Mouse (Mus musculus): ENCODE data around the gene Dcx.

Dcx gene

GRCm38 (mm10) chrX:143932958-143933357 is at the start of gene Dcx:
Dcx (minus strand) TSS chrX:143933311.
- DNase-seq (ENCODE audit: low read depth, low spot score), result no peak

DNA sequence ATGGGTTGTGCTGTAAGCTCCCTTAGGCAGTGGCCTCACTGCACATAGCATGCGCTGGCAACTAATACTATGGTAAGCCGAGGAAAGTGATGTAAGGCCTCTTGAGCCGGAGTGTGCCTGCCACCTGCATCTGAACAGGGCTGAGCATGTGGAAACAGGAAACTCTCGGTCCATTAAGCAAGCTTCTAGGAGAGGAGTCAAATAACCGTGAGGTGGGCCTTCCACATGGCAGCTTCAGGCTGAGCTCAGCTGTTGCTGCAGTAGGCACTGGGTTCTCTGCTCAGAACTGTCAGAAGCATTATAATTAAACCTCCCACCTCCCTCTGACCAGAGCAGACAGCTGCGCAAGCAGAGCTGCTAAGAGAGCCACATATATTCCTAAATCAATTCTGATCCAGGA is 33.1 kb upstream of the Dcx start:
- no peak for DNase-seq (ENCODE audit: low read depth, low spot score)

GRCm38 (mm10) chrX:143933671-143934070 is 560 bp upstream of the Dcx start:
- DNase-seq (ENCODE audit: low read depth, low spot score), result no peak

- no peak for DNase-seq (ENCODE audit: low read depth, low spot score)
These were observed 581 bp downstream of the Dcx start for GRCm38 (mm10) chrX:143932530-143932929.

GRCm38 (mm10) chrX:143931400-143932185 is 1.5 kb downstream of the Dcx start:
- DNase-seq (ENCODE audit: low read depth, low spot score), result no peak

DNA sequence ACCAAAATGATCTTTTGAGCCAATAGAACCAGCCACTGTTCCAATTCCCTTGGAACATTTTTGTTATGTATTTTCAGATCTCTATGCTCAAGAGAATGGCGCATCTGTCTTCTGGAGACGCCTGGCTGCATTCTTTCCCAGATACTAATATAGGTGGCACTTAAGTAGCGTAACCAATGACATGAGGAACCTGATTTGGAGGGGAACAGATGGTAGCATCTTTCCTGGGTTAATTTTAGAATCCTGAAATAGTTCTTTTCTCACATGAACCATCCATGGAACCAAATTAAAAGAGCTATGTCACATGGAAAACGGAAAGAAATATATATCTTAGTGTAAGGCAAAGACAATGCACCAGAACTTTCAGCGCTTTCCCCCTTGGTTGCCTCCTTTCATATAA is 11.0 kb downstream of the Dcx start:
- DNase-seq (ENCODE audit: low read depth, low spot score), result no peak

- peak; percentile 2 for DNase-seq (ENCODE audit: low read depth, low spot score)
These were observed 26.2 kb downstream of the Dcx start for GRCm38 (mm10) chrX:143906699-143907471.

DNA sequence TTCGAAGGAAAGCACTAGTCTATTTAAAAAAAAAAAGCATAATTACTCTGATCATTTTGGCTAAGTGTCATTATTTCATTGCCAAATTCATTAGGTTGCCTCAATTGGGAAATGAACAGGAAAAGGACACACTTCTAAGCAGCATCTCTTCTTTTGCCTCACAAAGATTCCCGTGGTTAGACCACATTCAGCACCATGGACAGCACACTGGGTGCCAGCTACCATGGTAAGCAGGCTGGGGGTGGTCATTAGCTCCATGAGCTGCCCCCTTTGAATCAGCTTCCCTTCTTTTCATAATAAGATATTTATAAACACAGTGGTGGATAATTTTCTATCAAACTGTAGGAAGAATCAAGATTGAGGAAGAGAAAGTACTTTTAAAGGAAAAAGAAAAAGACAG is 28.4 kb downstream of the Dcx start:
- peak; percentile 25 for DNase-seq (ENCODE audit: low read depth, low spot score)

DNA sequence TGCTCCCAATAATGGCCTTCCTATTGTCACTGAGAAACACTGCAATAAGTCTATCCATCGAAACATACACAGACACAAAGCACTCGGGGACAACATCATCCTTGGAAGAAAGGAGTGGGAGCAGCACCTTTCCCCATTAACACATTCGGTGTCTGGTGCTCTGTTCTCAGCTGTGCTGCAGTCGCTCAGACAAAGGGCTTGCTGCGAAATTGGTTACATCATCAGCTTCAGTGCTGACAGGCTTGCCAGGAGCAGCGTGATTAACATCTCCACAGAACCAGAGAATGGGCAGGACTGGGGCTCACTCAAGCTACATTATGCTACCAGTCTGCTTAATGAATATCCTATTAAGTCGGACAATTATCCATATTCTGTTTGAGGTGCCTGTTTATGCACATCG is 30.8 kb downstream of the Dcx start:
- no peak for DNase-seq (ENCODE audit: low read depth, low spot score)

- no peak for DNase-seq (ENCODE audit: low read depth, low spot score)
These were observed 35.5 kb downstream of the Dcx start for GRCm38 (mm10) chrX:143897363-143898285.

DNA sequence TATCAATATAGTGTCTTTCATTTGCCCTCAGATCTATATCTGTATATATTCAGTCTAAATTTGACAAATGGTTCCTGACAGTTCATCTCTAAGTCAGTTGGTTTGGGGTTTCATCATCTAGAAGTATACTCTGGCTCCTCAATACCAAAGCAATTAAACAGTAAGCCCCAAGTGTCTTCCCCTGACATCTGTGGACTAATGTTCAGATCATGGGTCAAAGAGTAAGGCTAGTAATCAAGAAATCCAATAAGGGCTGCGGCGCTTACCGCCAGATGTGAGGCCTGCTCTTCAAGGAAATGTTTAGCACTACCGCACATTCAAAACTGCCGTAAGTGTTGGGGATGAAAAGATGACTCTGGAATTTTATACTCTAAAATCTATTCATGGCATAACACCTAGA is 36.2 kb downstream of the Dcx start:
- no peak for DNase-seq (ENCODE audit: low read depth, low spot score)

DNA sequence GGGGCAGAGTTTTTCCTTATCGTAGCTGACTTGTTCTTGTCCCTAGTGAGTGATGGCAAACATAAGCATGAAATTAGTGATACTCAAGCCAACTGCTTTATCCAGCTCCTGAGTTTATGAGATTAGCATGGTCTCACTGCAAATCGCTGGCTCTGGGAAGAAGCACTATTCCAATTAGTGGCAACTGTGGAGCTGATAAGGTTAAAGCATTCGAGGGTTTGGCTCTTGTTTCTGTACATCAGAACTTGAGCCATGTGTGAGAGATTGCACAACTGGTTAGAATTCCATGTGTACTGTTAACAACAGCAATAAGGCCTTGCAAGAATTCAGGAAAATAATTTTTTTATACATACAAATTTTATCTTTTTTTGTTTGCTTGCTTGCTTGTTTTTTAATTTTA is 39.9 kb downstream of the Dcx start:
- no peak for DNase-seq (ENCODE audit: low read depth, low spot score)

DNA sequence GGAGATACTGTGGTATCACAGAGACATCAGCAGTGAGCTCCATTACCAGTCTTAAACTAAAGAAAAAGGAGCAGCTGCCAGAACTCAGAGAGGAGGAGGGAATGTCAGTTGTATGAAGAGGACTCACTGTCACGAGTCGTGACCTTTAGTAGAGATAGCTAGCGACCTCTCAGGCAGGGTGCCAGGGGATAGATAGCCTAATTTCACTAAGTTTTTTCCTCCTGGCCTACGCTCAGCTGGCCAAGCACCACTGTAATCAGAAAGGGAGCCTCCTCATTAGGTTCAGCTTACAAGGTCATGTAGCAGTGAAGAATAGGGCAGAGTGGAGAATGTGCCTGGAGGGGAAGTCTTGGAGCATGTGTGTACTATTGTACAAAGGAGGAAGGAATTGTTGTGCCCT is 47.3 kb downstream of the Dcx start:
- DNase-seq (ENCODE audit: low read depth, low spot score), result no peak

DNA sequence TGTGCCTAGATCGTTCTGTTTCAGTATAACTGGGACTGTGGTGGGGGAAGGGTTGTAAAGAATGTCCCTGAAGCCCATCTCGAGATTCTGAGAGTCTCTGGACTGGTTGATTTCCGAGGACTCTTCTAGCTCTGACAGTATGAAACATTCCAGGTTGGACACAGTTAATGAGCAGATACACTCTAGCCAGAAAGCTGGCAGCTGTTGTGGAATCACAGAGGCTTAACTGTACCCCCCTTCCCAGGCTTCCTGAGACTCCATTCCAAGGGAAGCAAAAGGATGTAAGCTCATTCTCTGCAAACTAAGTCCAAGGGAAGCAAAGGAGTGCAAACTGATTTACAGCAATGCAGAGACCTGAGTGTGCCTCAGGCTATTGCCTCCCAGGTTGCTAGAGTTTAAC is 48.2 kb downstream of the Dcx start:
- no peak for DNase-seq (ENCODE audit: low read depth, low spot score)

- DNase-seq (ENCODE audit: low read depth, low spot score), result no peak
These were observed 48.8 kb downstream of the Dcx start for GRCm38 (mm10) chrX:143884299-143884698.

- DNase-seq (ENCODE audit: low read depth, low spot score), result no peak
These were observed 51.2 kb downstream of the Dcx start for GRCm38 (mm10) chrX:143881806-143882468.

DNA sequence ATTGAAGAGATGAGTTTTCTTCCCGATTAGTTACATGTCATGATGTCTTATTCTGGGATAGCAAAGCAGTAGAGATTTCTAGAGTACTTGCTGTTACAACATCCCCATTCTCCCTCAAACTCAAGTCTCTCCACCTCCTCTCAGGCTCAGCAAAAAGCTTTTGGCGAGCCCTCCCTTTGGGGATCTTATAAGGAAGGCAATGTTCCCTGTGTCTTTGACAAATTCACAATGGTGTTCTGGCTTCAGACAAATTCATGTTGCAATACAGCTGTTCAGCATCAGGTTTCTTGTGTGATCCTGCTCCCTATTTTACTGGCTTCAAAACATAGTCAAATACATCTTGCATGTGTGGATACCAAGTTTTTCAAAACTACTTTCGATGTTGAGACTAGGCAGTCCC is 53.5 kb downstream of the Dcx start:
- DNase-seq (ENCODE audit: low read depth, low spot score), result no peak

- DNase-seq (ENCODE audit: low read depth, low spot score), result no peak
These were observed 65.9 kb downstream of the Dcx start for GRCm38 (mm10) chrX:143867129-143867664.

DNA sequence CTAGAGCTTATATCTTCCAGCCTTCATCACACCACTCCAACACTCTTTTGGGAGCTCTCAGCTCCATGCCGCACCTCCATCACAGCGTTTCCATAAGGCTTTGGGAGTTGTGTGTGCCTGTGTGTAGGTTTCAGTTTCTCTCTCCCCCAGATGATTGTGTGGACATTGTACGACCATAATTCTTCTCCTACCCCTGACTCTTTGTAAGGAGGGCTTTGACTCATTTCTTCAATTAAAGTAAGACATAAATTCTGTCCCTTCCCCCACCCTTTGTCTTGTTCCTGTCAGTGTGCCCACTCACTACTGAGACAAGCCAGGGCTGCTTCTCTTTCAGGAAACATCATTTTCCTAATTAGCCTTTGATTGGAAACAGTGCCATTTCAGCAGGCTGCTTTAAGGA is 81.8 kb downstream of the Dcx start:
- DNase-seq (ENCODE audit: low read depth, low spot score), result no peak

DNA sequence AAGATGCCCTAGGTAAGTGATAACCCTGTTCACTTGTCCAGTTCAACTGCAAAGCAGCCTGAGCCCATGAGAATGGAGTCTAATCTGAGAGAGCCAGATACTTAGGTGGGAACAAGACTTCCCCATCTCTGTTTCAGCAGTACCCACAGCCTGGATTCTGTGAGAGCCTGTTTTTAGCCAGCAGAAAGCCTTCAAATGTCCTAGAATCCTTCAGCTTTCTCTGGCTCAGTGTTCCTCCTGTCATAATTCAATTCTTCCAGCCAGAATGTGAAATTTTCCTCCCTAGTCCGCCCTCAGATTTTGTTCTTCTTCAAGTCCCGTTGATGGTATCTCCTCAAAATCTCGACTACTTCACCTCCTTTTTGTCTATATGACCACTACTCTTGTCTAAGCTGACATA is 83.1 kb downstream of the Dcx start:
- DNase-seq (ENCODE audit: low read depth, low spot score), result no peak

- DNase-seq (ENCODE audit: low read depth, low spot score), result no peak
These were observed 86.5 kb downstream of the Dcx start for GRCm38 (mm10) chrX:143846637-143847036.

All from 3T3-L1 (cell line).